Mouse (Mus musculus) midbrain, postnatal 0 days (tissue): ENCODE results near the gene Tmem131. TPM values are rescaled to one million over a fixed set of nuclear protein-coding genes. Genes with fewer than 3 reads are reported as not detected.
"Not testable (repeated sequence)": the region's sequence is repeated elsewhere in the genome, so short reads cannot be mapped to it uniquely, and the experiment has no call there.

ENCODE experiments used
- ATAC-seq: fragments of 200-750 bp; cut with Nextera tagmentation; 2 replicates; pipeline ENCODE4 v1.8.0; 2017; ENCODE audit warnings: moderate number of reproducible peaks, mild to moderate bottlenecking, moderate TSS enrichment, moderate library complexity; ENCODE audit not compliant: low FRiP score
- DNase-seq: peaks from one replicate; pipeline ENCODE4 v3.0.0-alpha.2; 2015; ENCODE audit warnings: low spot score
- H3K27ac ChIP-seq: fragments of 300-500 bp; sonication (generic); 2 replicates; pipeline ENCODE4 v1.5.1; 2014; ENCODE audit warnings: low read depth, mild to moderate bottlenecking, low read length, mixed read lengths
- H3K27me3 ChIP-seq: fragments of 300-500 bp; sonication (generic); 2 replicates; pipeline ENCODE4 v1.6.1; 2014; ENCODE audit warnings: low read length, control low read depth, mixed read lengths; ENCODE audit not compliant: insufficient read depth
- H3K36me3 ChIP-seq: fragments of 300-500 bp; sonication (generic); 2 replicates; pipeline ENCODE4 v1.6.1; 2014; ENCODE audit warnings: low read length, control low read depth, mixed read lengths; ENCODE audit not compliant: insufficient read depth
- H3K4me1 ChIP-seq: fragments of 300-500 bp; sonication (generic); 2 replicates; pipeline ENCODE4 v1.6.1; 2014; ENCODE audit warnings: mild to moderate bottlenecking, control low read depth, antibody characterized with exemption, low read length, mixed read lengths; ENCODE audit not compliant: insufficient read depth
- H3K4me2 ChIP-seq: fragments of 300-500 bp; sonication (generic); 2 replicates; pipeline ENCODE4 v1.6.1; 2014; ENCODE audit warnings: low read depth, mild to moderate bottlenecking, low read length, mixed read lengths; ENCODE audit not compliant: poor library complexity, severe bottlenecking
- H3K4me3 ChIP-seq: fragments of 300-500 bp; sonication (generic); 2 replicates; pipeline ENCODE4 v1.5.1; 2014; ENCODE audit warnings: low read depth, mild to moderate bottlenecking, low read length, moderate library complexity
- H3K9ac ChIP-seq: fragments of 300-500 bp; sonication (generic); replicated peaks from 2 replicates; pipeline ENCODE4 v1.6.1; 2014; ENCODE audit warnings: mild to moderate bottlenecking, low read length, moderate library complexity, mixed read lengths; ENCODE audit not compliant: poor library complexity, severe bottlenecking
- H3K9me3 ChIP-seq: fragments of 300-500 bp; sonication (generic); 2 replicates; pipeline ENCODE4 v1.6.1; 2016; ENCODE audit warnings: low read length, control low read depth
- CTCF ChIP-seq: IDR thresholded peaks from 2 replicates; pipeline ENCODE4 v1.5.1; 2016; ENCODE audit warnings: antibody characterized with exemption, mild to moderate bottlenecking
- WGBS: fragments of 180-500 bp; shearing (Covaris S2); extraction: QIAGEN DNeasy Blood & Tissue Kit; methylation state at CpG from one replicate; pipeline ENCODE4 v1.1.7; 2014; 5-methylcytosine and 5-hydroxymethylcytosine counted together
- polyA plus RNA-seq: library from polyadenylated mRNA; unstranded; fragments of >200 nt; fragmentation: Nextera tagmentation; extraction: Ambion mirVana; gene quantifications from 2 replicates; pipeline ENCODE4 v1.2.1, GENCODE M21; 2015
- total RNA-seq: library from RNA; depleted of rRNA; stranded (reverse); fragments of >200 nt; gene quantifications from 2 replicates; pipeline ENCODE4 v1.2.3, GENCODE M21; 2014

The Tmem131 gene
- total and polyA plus RNA-seq, 2 experiments from 2014 or later, result 11.1 to 25.8 TPM

DNA sequence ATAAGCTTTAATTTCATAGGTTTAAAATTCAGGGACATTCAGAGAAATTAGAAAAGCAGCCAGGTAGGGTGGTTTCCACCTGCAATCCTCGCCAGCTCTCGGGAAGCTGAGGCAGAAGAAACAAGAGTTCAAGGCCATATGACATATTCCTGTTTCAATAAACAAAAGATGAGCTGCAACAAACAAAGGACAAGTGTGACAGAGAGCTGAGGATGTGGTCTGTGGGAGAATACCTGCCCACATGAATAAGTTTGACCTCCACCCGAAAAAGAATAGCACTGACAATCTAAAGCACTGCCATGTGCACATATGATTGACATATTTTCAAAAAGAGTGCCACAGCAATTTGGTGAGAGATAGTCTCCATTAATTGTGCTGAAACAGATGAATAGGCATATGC lies 31.9 kb downstream of the Tmem131 start:
- no peak overlapping the region for H3K27ac ChIP-seq
- no peak for DNase-seq
- H3K4me3 ChIP-seq, result no peak overlapping the region
- no peak overlapping the region for H3K9ac ChIP-seq
- H3K9me3 ChIP-seq, result no peaks in the 10 kb centered on the region
- H3K36me3 ChIP-seq, result no peaks in the 10 kb centered on the region
- no peak for ATAC-seq
- no peaks in the 10 kb centered on the region for H3K27me3 ChIP-seq
- H3K4me2 ChIP-seq, result no peak overlapping the region
- TF ChIP-seq CTCF, result no peak
- H3K4me1 ChIP-seq, result no peaks in the 10 kb centered on the region
- WGBS, result 80% methylated on average over 3 of the region's 3 CpGs

DNA sequence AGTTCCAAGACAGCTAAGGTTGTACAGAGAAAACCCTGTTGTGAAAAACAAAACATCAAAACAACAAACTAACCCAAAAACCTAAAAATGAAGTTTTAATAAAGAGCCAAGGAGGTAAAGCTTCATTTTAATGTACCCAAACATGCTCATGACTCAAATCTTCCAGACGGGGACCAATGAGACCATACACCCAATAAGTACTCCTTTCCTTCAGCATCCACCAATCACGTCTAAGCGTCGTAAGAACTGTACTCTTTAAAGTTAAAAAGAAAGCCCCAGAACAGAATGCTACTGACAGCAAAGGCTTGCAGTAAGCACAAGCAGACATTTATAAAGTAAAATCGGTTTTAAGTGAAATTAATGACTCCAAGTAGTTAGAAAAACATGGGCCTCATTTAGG lies 33.1 kb downstream of the Tmem131 start:
- H3K4me3 ChIP-seq, result no peak overlapping the region
- DNase-seq, result no peak
- ATAC-seq, result no peak
- H3K4me1 ChIP-seq, result no peaks in the 10 kb centered on the region
- TF ChIP-seq CTCF, result no peak
- H3K9me3 ChIP-seq, result no peaks in the 10 kb centered on the region
- H3K4me2 ChIP-seq, result no peak overlapping the region
- no peaks in the 10 kb centered on the region for H3K27me3 ChIP-seq
- H3K36me3 ChIP-seq, result no peaks in the 10 kb centered on the region
- no peak overlapping the region for H3K9ac ChIP-seq
- 93% methylated on average over 5 of the region's 5 CpGs for WGBS
- H3K27ac ChIP-seq, result no peak overlapping the region

DNA sequence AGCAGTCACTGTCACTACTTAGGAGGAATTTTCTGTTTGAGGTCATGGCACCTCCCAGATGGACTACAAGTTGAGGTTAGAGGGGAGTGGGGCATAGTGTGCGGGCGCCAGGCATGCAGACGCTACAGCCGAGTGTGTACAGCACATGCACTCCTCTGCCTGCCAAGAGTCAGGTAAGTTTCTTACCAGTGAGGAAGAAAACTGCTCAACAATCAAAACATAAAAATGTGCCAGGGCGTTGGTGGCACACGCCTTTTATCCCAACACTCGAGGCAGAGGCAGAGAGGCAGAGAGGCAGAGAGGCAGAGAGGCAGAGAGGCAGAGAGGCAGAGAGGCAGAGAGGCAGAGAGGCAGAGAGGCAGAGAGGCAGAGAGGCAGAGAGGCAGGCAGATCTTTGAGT lies 33.5 kb downstream of the Tmem131 start:
- H3K27ac ChIP-seq, H3K4me1 ChIP-seq, H3K27me3 ChIP-seq, H3K9me3 ChIP-seq, H3K4me2 ChIP-seq, DNase-seq, H3K4me3 ChIP-seq, H3K9ac ChIP-seq, ATAC-seq, H3K36me3 ChIP-seq: not testable (repeated sequence)
- 91% methylated on average over 7 of the region's 7 CpGs for WGBS

DNA sequence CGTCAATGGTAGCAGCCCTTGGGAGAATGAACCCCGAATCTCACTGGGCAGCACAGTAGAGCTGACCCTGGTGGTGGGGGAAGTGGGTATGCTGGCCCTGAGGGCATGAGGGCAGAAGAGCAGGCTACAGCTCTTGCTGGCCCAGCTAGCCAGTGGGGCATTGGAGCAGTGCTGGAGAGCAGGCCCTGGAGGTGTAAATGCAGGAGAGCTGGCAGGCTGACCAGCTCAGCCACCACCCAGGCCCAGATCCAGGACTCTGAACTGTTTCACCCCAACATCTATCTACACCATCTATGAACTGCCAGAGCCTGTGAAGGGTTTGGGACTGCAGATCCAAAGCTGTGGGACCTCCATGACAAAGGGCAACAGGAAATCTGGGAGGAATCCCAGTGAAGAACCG lies 38.2 kb downstream of the Tmem131 start:
- Histone ChIP-seq H3K4me1 (peaks cover 3% of the 10 kb centered on the region; the same call in 1 of the 2 replicates), H3K36me3 (no peaks in the 10 kb centered on the region), H3K4me3 (no peak overlapping the region), H3K9ac (no peak overlapping the region), H3K27me3 (no peaks in the 10 kb centered on the region), H3K4me2 (no peak overlapping the region), H3K27ac (no peak overlapping the region), H3K9me3 (no peaks in the 10 kb centered on the region)
- no peak for TF ChIP-seq CTCF
- DNase-seq (no peak), ATAC-seq (no peak)
- WGBS, result 84% methylated on average over 3 of the region's 3 CpGs

DNA sequence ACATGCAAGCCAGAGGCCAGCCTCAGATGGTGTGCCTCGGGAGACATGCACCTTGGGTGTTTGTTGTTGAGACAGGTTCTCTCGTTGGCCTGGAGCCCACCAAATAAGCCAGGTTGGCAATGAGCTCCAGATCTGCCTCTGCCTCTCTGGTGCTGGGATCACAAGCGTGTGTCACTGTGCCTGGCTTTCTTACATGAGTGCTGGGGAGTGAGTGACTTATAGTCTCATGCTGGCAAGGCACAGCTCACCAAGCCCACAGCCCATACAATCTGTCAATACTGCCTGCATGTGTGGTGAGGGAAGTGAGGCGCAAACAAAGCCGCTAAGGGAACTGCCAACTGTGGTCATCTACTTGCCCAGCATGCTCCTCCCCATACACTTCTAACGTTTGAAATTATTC lies 39.0 kb downstream of the Tmem131 start:
- no peak for TF ChIP-seq CTCF
- H3K27me3 ChIP-seq, result no peaks in the 10 kb centered on the region
- WGBS, result 73% methylated on average over 6 of the region's 6 CpGs
- H3K4me2 ChIP-seq, result no peak overlapping the region
- no peak overlapping the region for H3K9ac ChIP-seq
- H3K4me1 ChIP-seq, result peaks cover 3% of the 10 kb centered on the region; the same call in 1 of the 2 replicates
- H3K36me3 ChIP-seq, result no peaks in the 10 kb centered on the region
- H3K27ac ChIP-seq, result no peak overlapping the region
- no peaks in the 10 kb centered on the region for H3K9me3 ChIP-seq
- no peak overlapping the region for H3K4me3 ChIP-seq
- DNase-seq, result no peak
- no peak for ATAC-seq

DNA sequence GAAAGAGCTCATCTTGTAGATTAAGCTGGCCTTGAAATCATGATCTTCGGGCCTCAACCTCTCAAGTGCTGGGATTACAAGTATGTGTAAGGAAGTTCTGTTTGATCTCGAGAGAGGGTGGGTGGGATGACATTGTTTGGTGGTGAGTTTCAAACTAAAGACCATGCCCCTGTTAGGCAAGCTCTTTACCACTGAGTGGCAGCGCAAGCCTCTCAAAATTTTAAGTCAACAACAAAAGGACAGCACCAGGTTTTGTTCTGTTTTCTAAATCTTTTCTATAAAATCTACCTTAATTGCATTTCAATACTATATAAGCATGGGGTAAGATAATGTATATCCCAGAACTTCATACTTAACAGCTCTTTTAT lies 39.4 kb downstream of the Tmem131 start:
- no peak for ATAC-seq
- H3K36me3 ChIP-seq, result no peaks in the 10 kb centered on the region
- 59% methylated on average over 3 of the region's 3 CpGs for WGBS
- H3K9ac ChIP-seq, result no peak overlapping the region
- peak; percentile 53 for TF ChIP-seq CTCF
- H3K9me3 ChIP-seq, result no peaks in the 10 kb centered on the region
- H3K27me3 ChIP-seq, result no peaks in the 10 kb centered on the region
- no peak overlapping the region for H3K4me3 ChIP-seq
- DNase-seq, result peak; percentile 26
- no peak overlapping the region for H3K27ac ChIP-seq
- peaks cover 3% of the 10 kb centered on the region; the same call in 1 of the 2 replicates for H3K4me1 ChIP-seq
- H3K4me2 ChIP-seq, result no peak overlapping the region
